Mouse (Mus musculus): Measurements from ENCODE around the gene 1700016C15Rik.

DNA sequence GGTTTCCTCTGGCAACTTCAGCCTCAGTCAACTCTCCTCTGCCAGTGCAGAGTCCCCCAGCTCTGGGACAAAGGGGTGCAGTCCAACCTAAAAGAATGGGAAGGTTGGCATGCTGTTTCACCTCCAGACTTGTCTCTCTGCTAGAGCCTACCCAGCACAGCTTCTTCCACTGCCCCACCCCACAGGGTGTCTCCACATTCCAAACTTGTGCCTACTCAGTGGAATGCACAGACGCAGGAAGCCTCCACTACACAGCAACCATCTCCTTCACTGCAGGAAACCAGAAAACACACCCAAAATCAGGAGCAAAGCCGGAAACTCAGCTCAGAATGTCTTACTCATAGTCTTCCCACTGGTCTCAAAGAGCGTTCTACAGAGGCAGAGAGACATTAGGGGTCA, 10.6 kb upstream of the 1700016C15Rik start:
- TF ChIP-seq POLR2A (IDR thresholded peaks at IDR 0.05; ENCODE audit: insufficient read depth, low read depth, low read length) (no peak), CTCF (IDR thresholded peaks at IDR 0.05) (no peak), EP300 (IDR thresholded peaks at IDR 0.05; ENCODE audit: insufficient read depth, low read depth, low read length) (no peak)

All from heart, adult 2 months (tissue).